Mouse (Mus musculus) myocyte (in vitro differentiated cells): Measurements from ENCODE around the gene Ino80d. TPM values are rescaled to one million over a fixed set of nuclear protein-coding genes. Genes with fewer than 3 reads are reported as not detected.
"Not testable (repeated sequence)": the region's sequence is repeated elsewhere in the genome, so short reads cannot be mapped to it uniquely, and the experiment has no call there.

Source experiments
- H3K27me3 ChIP-seq: one replicate; pipeline ENCODE4 v1.6.1; 2011; ENCODE audit not compliant: control insufficient read depth, insufficient read depth, insufficient read length
- H3K36me3 ChIP-seq: one replicate; pipeline ENCODE4 v1.6.1; 2011; ENCODE audit not compliant: control insufficient read depth, insufficient read depth
- H3K4me2 ChIP-seq: one replicate; pipeline ENCODE4 v1.6.1; 2011; ENCODE audit warnings: low read depth, control low read depth
- H3K4me3 ChIP-seq: one replicate; pipeline ENCODE4 v1.5.1; 2011; ENCODE audit warnings: mild to moderate bottlenecking, control low read depth, moderate library complexity
- H3K79me2 ChIP-seq: one replicate; pipeline ENCODE4 v1.6.1; 2011; ENCODE audit not compliant: control insufficient read depth, insufficient read depth
- H3ac ChIP-seq: one replicate; pipeline ENCODE4 v1.6.1; 2011; ENCODE audit not compliant: control insufficient read depth, insufficient read length
- CEBPB ChIP-seq: IDR thresholded peaks from 2 replicates; pipeline ENCODE4 v1.6.1; 2011; ENCODE audit warnings: mild to moderate bottlenecking, moderate library complexity; ENCODE audit not compliant: poor library complexity, insufficient read depth, severe bottlenecking
- E2F4 ChIP-seq: IDR thresholded peaks from one replicate; pipeline ENCODE4 v1.6.1; 2011; ENCODE audit warnings: mild to moderate bottlenecking, control low read depth, moderate library complexity; ENCODE audit not compliant: insufficient read depth
- MAX ChIP-seq: IDR thresholded peaks from one replicate; pipeline ENCODE4 v1.6.1; 2011; ENCODE audit warnings: low read depth, mild to moderate bottlenecking, control low read depth
- MYOD1 ChIP-seq, 3 experiments: IDR thresholded peaks; one replicate each; pipeline ENCODE4 v1.6.1; 2011; ENCODE audit warnings: control low read depth in 2 of 3, low read depth in 2 of 3, mild to moderate bottlenecking in 2 of 3, moderate library complexity in 1 of 3; ENCODE audit not compliant: insufficient read length in 2 of 3, control insufficient read depth in 1 of 3
- MYOG ChIP-seq, 3 experiments: IDR thresholded peaks; one replicate each; pipeline ENCODE4 v1.6.1; 2011; ENCODE audit warnings: control low read depth in 2 of 3, low read depth in 2 of 3, mild to moderate bottlenecking in 2 of 3; ENCODE audit not compliant: insufficient read length in 2 of 3, control insufficient read depth in 1 of 3, insufficient read depth in 1 of 3
- POLR2A ChIP-seq: IDR thresholded peaks from one replicate; pipeline ENCODE4 v1.6.1; 2011; ENCODE audit warnings: low read depth, mild to moderate bottlenecking, control low read depth, moderate library complexity; ENCODE audit not compliant: insufficient read length
- POLR2AphosphoS2 ChIP-seq: IDR thresholded peaks from one replicate; pipeline ENCODE4 v1.6.1; 2011; ENCODE audit warnings: low read depth, control low read depth; ENCODE audit not compliant: insufficient read length
- REST ChIP-seq: IDR thresholded peaks from one replicate; pipeline ENCODE4 v1.6.1; 2011; ENCODE audit warnings: mild to moderate bottlenecking, control low read depth, moderate library complexity; ENCODE audit not compliant: insufficient read depth, insufficient read length
- SRF ChIP-seq: IDR thresholded peaks from one replicate; pipeline ENCODE4 v1.6.1; 2011; ENCODE audit warnings: low read depth; ENCODE audit not compliant: control insufficient read depth, insufficient read length
- TCF12 ChIP-seq: IDR thresholded peaks from one replicate; pipeline ENCODE4 v1.6.1; 2011; ENCODE audit warnings: mild to moderate bottlenecking, control low read depth; ENCODE audit not compliant: poor library complexity, insufficient read depth, severe bottlenecking
- TCF3 ChIP-seq: IDR thresholded peaks from one replicate; pipeline ENCODE4 v1.6.1; 2011; ENCODE audit warnings: low read depth, control low read depth; ENCODE audit not compliant: insufficient read length
- USF1 ChIP-seq: IDR thresholded peaks from one replicate; pipeline ENCODE4 v1.6.1; 2011; ENCODE audit warnings: low read depth, mild to moderate bottlenecking, control low read depth, moderate library complexity
- polyA plus RNA-seq: library from polyadenylated mRNA; unstranded; fragments of >200 nt; fragmentation: generic; extraction: Trizol; gene quantifications from one replicate; pipeline ENCODE4 v1.2.1, GENCODE M21; 2012; ENCODE audit warnings: missing spikeins

Ino80d gene
- polyA plus RNA-seq = 1.7 TPM

DNA sequence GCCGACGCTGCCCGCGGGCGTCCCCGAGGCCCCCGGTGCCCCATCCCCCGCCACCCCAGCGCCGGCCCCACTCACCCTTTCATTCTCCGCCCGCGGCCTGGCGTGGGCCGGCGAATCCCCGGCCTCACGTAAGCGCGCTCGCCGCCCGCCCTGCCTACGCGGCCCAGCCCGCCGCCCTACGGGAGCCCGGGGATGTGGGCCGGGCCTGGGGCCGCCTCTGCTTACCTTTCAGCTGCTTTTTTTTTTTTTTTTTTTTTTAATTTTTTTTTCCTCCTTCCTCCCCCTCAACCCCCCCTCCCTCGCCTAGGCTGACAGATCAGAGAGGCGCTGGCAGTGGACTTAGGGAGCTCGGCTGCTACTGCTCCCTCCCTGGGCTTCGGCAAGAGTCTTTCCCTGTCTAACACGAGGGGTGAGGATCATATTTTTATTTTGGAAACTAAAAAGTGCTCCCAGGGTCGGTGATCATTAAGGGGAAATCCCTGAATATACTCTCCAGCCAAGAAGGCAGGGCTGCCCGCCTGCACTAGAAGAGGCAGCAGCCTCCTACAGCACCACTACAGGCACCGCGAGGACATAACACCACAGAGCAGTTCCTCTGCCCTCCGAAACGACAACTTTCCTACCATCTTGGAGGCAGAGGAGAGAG, at the start of gene Ino80d:
Ino80d (minus strand) TSS at position 532 of the 646 bp plus-strand sequence.
- peaks cover 8% of the 10 kb centered on the region for H3K36me3 ChIP-seq
- H3K4me3 ChIP-seq = peak within 1 kb of the TSS; percentile 55
- H3ac ChIP-seq = peak within 1 kb of the TSS; percentile 80
- H3K79me2 ChIP-seq = peaks cover 72% of the 10 kb centered on the region
- TF ChIP-seq CEBPB = no peak
- no peak for TF ChIP-seq MAX
- TF ChIP-seq POLR2AphosphoS2 = peak; percentile 40
- TF ChIP-seq TCF12 = no peak
- TF ChIP-seq REST = no peak
- peak in 1 of 3 experiments; percentile 29 for TF ChIP-seq MYOG (IDR thresholded peaks at IDR 0.05; ENCODE audit: control insufficient read depth in 1 of 3, insufficient read depth in 1 of 3, insufficient read length in 2 of 3, low read depth in 2 of 3)
- no peak for TF ChIP-seq SRF
- TF ChIP-seq E2F4 = no peak
- TF ChIP-seq TCF3 = no peak
- TF ChIP-seq USF1 = no peak
- TF ChIP-seq POLR2A = peak; percentile 56
- TF ChIP-seq MYOD1 (IDR thresholded peaks at IDR 0.05; ENCODE audit: control insufficient read depth in 1 of 3, insufficient read length in 2 of 3, low read depth in 2 of 3) = no peak
- peak within 1 kb of the TSS; percentile 87 for H3K4me2 ChIP-seq
- no peaks in the 10 kb centered on the region for H3K27me3 ChIP-seq

DNA sequence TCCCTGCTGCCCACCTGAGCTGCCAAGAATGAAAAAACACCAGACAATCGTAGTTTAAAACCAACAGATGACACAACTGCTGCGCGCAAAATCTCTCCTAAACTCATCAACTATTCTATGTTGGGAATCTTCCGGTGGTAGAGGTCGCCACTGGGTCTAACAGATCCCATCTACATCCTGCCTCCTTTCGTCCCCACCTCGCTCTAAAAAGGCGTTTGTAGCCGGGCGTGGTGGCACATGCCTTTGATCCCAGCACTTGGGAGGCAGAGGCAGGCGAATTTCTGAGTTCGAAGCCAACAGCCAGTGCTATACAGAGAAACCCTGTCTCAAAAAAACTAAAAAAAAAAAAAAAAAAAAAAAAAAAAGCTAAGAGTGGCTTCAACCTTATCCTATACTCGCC, 25.8 kb upstream of the Ino80d start:
- H3K27me3 ChIP-seq = no peaks in the 10 kb centered on the region
- no peak overlapping the region for H3ac ChIP-seq
- no peak for TF ChIP-seq MYOD1 (IDR thresholded peaks at IDR 0.05; ENCODE audit: control insufficient read depth in 1 of 3, insufficient read length in 2 of 3, low read depth in 2 of 3)
- TF ChIP-seq MYOG (IDR thresholded peaks at IDR 0.05; ENCODE audit: control insufficient read depth in 1 of 3, insufficient read depth in 1 of 3, insufficient read length in 2 of 3, low read depth in 2 of 3) = no peak
- no peak for TF ChIP-seq CEBPB
- no peak for TF ChIP-seq SRF
- TF ChIP-seq USF1 = no peak
- no peak for TF ChIP-seq MAX
- TF ChIP-seq REST = no peak
- no peak for TF ChIP-seq POLR2A
- no peak for TF ChIP-seq TCF12
- TF ChIP-seq TCF3 = no peak
- peaks cover 35% of the 10 kb centered on the region for H3K36me3 ChIP-seq
- H3K4me2 ChIP-seq = no peak overlapping the region
- H3K4me3 ChIP-seq = no peak overlapping the region
- H3K79me2 ChIP-seq = no peaks in the 10 kb centered on the region

- H3K27me3 ChIP-seq, H3K4me3 ChIP-seq, H3ac ChIP-seq, H3K4me2 ChIP-seq, H3K79me2 ChIP-seq: not testable (repeated sequence)
- H3K36me3 ChIP-seq = peaks cover 19% of the 10 kb centered on the region
These were observed 24.1 kb upstream of the Ino80d start for GRCm38 (mm10) chr1:63138586-63138985.

DNA sequence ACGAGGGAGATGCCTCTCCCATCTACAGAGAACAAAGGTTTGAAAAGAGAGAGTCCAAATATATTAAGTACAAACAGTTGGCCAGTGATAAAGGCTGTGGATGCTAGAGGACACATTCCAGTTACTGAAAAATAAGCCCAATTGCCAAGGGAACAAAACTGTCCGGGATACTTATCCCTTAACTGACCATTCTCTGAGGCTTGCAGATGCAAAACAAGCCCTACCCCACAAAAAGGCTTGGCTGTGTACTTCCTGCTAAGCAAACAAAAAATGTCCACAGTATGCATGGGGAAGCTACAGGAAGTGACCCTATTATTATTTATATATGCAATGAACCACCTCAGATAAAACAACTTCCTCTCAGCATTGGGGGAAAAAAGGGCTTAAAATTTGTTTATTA, 23.5 kb upstream of the Ino80d start:
- no peaks in the 10 kb centered on the region for H3K27me3 ChIP-seq
- peaks cover 14% of the 10 kb centered on the region for H3K36me3 ChIP-seq
- TF ChIP-seq E2F4 (no peak), TCF3 (no peak), MYOD1 (IDR thresholded peaks at IDR 0.05; ENCODE audit: control insufficient read depth in 1 of 3, insufficient read length in 2 of 3, low read depth in 2 of 3) (no peak), POLR2A (no peak)
- no peak overlapping the region for H3K4me2 ChIP-seq
- no peak overlapping the region for H3ac ChIP-seq
- H3K4me3 ChIP-seq = no peak overlapping the region
- H3K79me2 ChIP-seq = no peaks in the 10 kb centered on the region

DNA sequence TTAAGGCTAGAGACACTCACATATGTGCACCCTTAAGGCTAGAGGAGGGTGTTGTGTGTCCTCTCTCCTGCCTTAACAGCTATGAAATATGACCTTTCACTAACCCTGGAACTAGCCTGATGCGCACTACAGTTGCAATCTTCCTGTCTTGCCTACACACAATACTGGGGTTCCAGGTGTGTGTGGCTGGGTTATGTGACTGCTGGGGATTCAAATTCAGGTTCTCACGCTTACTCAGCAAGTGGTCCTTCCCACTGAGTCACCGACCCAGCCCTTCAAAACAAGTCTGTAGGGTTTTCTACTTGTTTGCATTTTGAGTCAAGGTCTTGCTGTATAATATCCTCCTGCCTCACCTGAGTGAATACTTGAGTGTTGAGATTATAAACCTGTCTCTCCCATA, 20.1 kb upstream of the Ino80d start:
- Histone ChIP-seq H3K79me2 (no peaks in the 10 kb centered on the region), H3K36me3 (no peaks in the 10 kb centered on the region), H3K4me3 (no peak overlapping the region), H3K4me2 (no peak overlapping the region), H3K27me3 (no peaks in the 10 kb centered on the region), H3ac (no peak overlapping the region)
- TF ChIP-seq USF1 (no peak), MYOG (IDR thresholded peaks at IDR 0.05; ENCODE audit: control insufficient read depth in 1 of 3, insufficient read depth in 1 of 3, insufficient read length in 2 of 3, low read depth in 2 of 3) (no peak), E2F4 (no peak), TCF3 (no peak), MAX (no peak), CEBPB (no peak), REST (no peak), POLR2AphosphoS2 (no peak), POLR2A (no peak), MYOD1 (IDR thresholded peaks at IDR 0.05; ENCODE audit: control insufficient read depth in 1 of 3, insufficient read length in 2 of 3, low read depth in 2 of 3) (no peak), SRF (no peak)
